Mouse (Mus musculus) C3H10T1/2 (cell line): ENCODE data around the gene Cldn34c4. TPM values are rescaled to one million over a fixed set of nuclear protein-coding genes. Genes with fewer than 3 reads are reported as not detected.

Experiments used
- polyA plus RNA-seq, 2 experiments: library from polyadenylated mRNA; unstranded; fragments of >200 nt; fragmentation: generic; extraction: Trizol; gene quantifications; one replicate each; pipeline ENCODE4 v1.2.1; 2012; ENCODE audit warnings: missing spikeins in 2 of 2

The Cldn34c4 gene
- not detected for polyA plus RNA-seq

DNA sequence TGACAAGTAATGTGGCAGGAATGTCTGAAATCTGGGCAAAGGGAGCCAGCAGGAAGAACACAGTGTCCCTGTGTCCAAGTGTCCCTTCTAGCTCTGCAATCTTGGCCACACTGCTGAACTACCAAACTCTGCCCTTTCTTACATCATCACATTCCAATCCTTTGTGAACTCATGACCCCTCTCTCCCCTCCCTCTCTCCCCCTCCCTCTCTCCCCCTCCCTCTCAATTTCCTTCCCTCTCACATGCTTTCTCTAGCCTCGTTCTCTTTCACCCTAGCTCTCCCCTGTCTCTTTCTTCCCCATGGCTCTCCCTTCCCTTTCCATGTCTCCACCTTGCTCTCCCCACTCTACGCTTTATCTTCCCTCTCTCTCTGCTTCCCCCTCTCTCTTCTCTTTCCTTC is at the start of gene Cldn34c4:
Cldn34c4 (minus strand) TSS at position 101 of the 400 bp plus-strand sequence.

